Mouse (Mus musculus): ENCODE data around the gene Bpi. TPM values are rescaled to one million over a fixed set of nuclear protein-coding genes. Genes with fewer than 3 reads are reported as not detected.
A peak's percentile ranks its signal among the peaks of the same experiment; 100 is the strongest.

The Bpi gene
- total RNA-seq, 2 experiments from 2014 or later, result not detected

DNA sequence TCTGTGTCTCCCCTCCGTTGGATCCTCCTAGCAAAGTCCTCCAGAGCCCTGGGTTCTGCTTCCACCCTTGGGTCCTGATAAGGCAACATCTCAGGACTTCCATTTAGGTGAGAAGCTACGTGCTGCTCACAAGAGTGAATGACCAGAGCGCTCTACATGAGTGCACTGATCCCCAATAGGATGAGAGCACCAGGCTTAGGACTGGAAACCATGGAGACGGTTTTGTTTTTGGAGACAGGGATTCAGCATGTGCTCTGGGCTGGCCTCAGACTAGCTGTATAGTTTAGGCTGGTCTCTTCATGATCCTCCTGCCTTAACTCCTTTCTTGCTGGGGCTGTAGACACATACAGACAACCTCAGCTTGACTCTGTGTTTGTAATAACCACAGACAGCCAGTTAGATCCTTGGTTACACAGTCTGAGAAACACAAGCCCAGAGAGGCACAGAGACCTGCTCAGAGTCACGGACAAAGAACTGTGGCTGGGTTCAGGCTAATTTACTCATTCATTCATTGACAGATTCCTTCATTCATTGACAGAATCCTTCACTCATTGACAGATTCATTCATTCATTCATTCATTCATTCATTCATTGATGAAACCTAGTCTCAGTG, 16.7 kb upstream of the Bpi start:
- no peak for ATAC-seq (ENCODE audit: poor library complexity, severe bottlenecking)

- ATAC-seq (ENCODE audit: poor library complexity, severe bottlenecking), result no peak
These were observed 15.6 kb upstream of the Bpi start for GRCm38 (mm10) chr2:158242170-158242896.

DNA sequence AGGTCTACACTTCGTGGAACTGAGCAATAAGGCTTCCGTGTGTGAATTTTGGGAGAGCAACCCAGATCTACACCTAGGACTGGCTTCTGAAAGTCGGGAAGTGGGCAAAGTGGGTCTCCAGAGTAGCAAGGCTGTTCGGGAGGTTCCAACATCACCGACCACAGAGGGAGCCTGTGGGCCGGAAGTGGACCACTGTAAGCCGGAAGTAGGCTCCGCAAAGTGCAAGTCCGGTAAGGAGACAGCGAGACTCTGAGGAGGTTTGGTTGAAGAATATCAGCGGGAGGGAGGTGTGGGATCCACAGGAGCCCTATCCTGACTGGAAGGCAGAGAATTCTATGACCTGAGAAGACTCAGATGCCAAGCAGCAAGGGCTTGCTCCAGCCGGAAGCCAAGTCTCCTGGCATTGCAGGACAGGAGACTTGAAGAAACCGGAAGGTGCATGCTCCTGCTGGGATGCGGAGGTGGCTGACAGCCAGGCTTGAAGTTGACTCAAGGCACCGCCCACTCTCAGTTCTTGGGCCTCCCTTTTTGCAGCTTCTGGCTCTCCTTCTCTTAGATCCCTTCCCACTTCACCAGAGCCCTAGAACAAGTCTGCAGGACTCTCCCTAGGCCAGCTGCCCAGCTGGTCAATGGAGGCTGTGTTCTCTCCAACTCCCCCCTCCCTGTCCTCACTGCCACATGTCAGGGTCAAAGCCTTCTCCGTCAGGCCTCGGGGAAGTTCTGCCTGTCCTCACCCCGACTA, 14.6 kb upstream of the Bpi start:
- ATAC-seq (ENCODE audit: poor library complexity, severe bottlenecking), result no peak

DNA sequence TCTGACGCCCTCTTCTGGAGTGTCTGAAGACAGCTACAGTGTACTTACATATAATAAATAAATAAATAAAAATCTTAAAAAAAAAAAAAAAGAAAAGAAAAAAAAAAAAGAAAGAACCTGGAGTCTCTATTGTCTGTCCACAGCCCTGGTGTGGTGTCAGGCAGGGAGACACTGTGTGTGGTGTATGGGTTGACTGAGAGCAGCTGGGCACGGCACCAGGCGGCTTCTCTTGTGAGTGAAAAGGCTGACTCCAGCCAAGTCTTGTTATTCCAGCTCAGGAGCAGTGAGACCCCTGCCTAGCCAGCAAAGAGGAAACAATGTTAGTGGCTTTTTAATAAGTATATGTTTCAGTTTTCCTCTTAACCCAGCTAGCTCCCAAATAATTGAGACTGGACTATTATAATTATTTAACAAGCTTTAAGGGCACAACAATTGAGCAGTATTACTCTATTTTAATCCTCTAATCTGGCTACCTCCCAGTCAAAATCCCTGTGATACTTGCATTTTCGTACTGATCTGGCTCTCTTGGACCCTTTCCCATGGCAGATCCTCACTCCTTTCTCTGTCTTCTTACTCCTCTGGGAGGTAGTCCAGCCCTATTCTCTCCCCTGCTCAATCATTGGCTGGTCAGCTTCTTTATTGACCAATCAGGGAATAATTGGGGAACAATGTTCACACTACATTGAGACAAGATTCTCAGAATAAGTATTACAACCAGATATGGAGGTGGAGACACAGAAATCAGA, 12.6 kb upstream of the Bpi start:
- no peak for ATAC-seq (ENCODE audit: poor library complexity, severe bottlenecking)

- ATAC-seq (ENCODE audit: poor library complexity, severe bottlenecking), result no peak
These were observed 10.0 kb upstream of the Bpi start for GRCm38 (mm10) chr2:158247852-158248251.

GRCm38 (mm10) chr2:158248318-158248717, 9.6 kb upstream of the Bpi start:
- no peak for ATAC-seq (ENCODE audit: poor library complexity, severe bottlenecking)

GRCm38 (mm10) chr2:158250558-158250957, 7.3 kb upstream of the Bpi start:
- ATAC-seq (ENCODE audit: poor library complexity, severe bottlenecking), result no peak

GRCm38 (mm10) chr2:158253806-158254205, 4.1 kb upstream of the Bpi start:
- ATAC-seq (ENCODE audit: poor library complexity, severe bottlenecking), result no peak

DNA sequence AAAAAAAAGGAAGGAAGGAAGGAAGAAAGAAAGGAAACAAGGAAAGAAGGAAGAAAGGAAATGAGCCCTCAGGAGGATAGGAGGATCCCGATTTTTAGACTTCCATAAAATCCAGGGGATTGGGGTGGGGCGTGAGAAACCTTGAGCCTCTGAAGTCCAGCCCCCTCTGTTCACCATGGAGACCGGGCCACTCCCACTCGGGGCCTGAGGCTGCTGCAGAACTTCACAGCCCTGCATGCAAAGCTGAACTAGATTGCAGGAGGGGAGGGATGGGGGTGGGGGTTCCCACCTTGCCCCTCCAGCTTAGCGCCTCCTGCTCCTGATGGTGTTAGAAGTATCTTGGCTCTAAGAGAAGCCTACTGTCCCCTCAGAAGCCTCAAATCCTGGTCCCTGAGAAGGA, 1.0 kb upstream of the Bpi start:
- ATAC-seq (ENCODE audit: poor library complexity, severe bottlenecking), result no peak

DNA sequence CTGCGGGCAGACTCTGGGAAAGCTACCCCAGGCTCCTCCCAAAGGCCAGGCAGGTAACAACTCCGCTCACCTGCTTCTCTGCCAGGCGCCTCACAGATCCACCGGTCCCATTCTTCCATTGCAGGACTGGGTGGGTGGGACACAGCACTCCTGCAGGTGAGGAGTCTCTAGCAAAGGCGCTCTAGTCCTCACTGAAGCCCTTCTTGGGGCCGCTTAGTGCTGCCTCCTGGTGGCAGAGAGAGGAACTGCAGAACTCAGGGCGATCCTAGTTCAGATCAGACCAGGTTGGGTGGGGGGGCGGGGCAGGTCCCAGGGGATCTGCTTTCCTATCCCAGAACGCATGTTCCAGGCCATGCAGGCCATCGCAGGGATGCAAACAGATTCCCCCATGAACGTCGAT, 887 bp downstream of the Bpi start:
- peak; percentile 77 for ATAC-seq (ENCODE audit: poor library complexity, severe bottlenecking)

DNA sequence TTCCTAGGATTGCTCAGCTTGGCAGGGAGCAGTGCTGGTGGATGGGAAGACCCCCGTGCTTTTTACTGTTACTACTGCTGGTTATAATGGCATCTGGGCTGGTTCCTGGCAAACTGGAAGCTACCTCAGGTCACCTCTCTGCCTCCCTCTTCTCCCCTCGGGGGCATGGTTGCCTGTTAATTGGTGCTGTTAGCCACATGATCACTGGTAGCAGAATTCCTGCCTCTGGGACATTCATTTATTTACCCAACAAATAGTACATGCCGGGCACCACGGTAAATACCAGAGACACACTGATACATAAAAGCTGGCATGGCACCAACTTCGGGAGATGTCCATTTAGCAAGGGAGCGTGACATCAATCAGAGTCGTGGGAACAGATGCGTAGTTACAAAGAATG, 1.6 kb downstream of the Bpi start:
- ATAC-seq (ENCODE audit: poor library complexity, severe bottlenecking), result no peak

GRCm38 (mm10) chr2:158264877-158265276, 7.0 kb downstream of the Bpi start:
- no peak for ATAC-seq (ENCODE audit: poor library complexity, severe bottlenecking)

GRCm38 (mm10) chr2:158270017-158270416, 12.1 kb downstream of the Bpi start:
- no peak for ATAC-seq (ENCODE audit: poor library complexity, severe bottlenecking)

GRCm38 (mm10) chr2:158273646-158274045, 15.8 kb downstream of the Bpi start:
- ATAC-seq (ENCODE audit: poor library complexity, severe bottlenecking), result no peak

- ATAC-seq (ENCODE audit: poor library complexity, severe bottlenecking), result no peak
These were observed 17.5 kb downstream of the Bpi start for GRCm38 (mm10) chr2:158275349-158275748.

GRCm38 (mm10) chr2:158275811-158276210, 17.9 kb downstream of the Bpi start:
- no peak for ATAC-seq (ENCODE audit: poor library complexity, severe bottlenecking)

DNA sequence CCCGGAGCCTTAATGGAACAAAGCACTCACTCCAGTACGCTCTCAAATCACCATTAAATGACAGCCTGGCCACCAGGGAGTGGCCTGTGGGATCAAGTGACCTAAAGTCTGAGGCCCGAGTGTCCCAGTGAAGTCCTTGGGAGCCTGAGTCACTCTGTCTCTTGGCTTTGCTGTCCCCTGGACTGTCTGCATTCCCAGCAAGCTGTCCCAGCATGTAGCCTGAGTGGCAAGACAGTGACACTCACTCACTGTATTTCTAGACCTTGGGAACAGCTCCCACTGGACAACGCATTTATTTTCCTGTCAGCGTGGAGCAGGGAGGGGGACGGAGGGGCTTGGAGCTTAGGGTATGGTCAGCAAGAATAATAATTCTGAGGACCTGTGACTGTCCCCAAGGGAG, 18.6 kb downstream of the Bpi start:
- no peak for ATAC-seq (ENCODE audit: poor library complexity, severe bottlenecking)

GRCm38 (mm10) chr2:158276878-158277277, 19.0 kb downstream of the Bpi start:
- ATAC-seq (ENCODE audit: poor library complexity, severe bottlenecking), result no peak

DNA sequence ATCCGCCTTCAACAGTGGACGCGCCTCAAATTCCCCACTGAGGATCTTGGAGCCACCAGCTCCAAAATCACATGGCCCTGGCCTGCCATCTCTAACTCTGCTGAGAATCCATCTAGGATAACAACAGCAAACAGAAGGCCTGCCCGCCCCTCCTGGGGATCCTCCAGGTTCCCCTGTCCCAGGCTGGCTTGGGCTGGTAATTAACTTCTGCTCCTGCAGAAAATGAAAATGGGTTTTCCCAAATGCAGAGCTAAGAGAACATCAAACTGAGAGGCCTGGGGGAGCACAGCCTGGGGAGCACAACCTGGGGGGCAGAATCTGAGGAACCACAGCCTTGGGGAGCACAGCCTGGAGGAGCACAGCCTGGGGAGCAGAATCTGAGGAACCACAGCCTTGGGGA, 21.8 kb downstream of the Bpi start:
- no peak for ATAC-seq (ENCODE audit: poor library complexity, severe bottlenecking)

- ATAC-seq (ENCODE audit: poor library complexity, severe bottlenecking), result no peak
These were observed 23.8 kb downstream of the Bpi start for GRCm38 (mm10) chr2:158281497-158282205.

DNA sequence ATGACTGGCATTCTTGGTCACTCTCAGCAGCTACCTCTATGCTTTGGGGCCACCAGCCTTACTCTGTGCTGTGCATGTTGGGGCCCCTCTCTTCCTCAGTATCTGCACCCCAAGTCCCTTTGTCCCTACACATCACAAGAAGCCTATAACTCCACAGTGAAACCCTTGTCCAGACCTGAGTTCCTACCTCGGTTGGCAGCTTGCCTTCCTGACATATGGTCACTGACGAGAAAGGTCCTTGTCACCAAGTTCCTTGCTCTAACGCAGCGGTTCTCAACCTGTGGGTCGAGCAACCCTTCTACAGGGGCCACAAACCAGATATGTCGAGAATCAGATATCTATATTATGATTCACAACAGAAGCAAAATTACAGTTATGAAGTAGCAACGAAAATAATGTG, 25.2 kb downstream of the Bpi start:
- ATAC-seq (ENCODE audit: poor library complexity, severe bottlenecking), result no peak
